Mouse (Mus musculus): Measurements from ENCODE around the gene Lsm14b.

Lsm14b gene

GRCm38 (mm10) chr2:180013686-180014085 lies 11.1 kb upstream of the Lsm14b start:
- intact Hi-C loops (cut with DNase I): no loop called here

- intact Hi-C loops (cut with DNase I): no loop called here
Observed at GRCm38 (mm10) chr2:180017632-180018031, 7.2 kb upstream of the Lsm14b start.

GRCm38 (mm10) chr2:180018573-180018972 lies 6.2 kb upstream of the Lsm14b start:
- intact Hi-C loops (cut with DNase I): no loop called here

GRCm38 (mm10) chr2:180020091-180020661 lies 4.6 kb upstream of the Lsm14b start:
- intact Hi-C loops (cut with DNase I): no loop called here

- intact Hi-C loops (cut with DNase I): no loop called here
Observed at GRCm38 (mm10) chr2:180020919-180021318, 3.9 kb upstream of the Lsm14b start.

GRCm38 (mm10) chr2:180022751-180023150 lies 2.0 kb upstream of the Lsm14b start:
- intact Hi-C loops (cut with DNase I): no loop called here

GRCm38 (mm10) chr2:180025135-180025860 lies 511 bp downstream of the Lsm14b start:
- intact Hi-C loops (cut with DNase I): loop anchor here (2.0 kb wide), 1 partner anchor 48 kb away; the partner anchor contains the start of gene Taf4

- intact Hi-C loops (cut with DNase I): loop anchor here (2.0 kb wide), 1 partner anchor 49 kb away; the partner anchor contains the start of gene Taf4
Observed at GRCm38 (mm10) chr2:180025861-180026200, 1.0 kb downstream of the Lsm14b start.

GRCm38 (mm10) chr2:180027768-180028167 lies 3.0 kb downstream of the Lsm14b start:
- intact Hi-C loops (cut with DNase I): no loop called here

GRCm38 (mm10) chr2:180031270-180031669 lies 6.5 kb downstream of the Lsm14b start:
- intact Hi-C loops (cut with DNase I): no loop called here

- intact Hi-C loops (cut with DNase I): no loop called here
Observed at GRCm38 (mm10) chr2:180032925-180033324, 8.1 kb downstream of the Lsm14b start.

GRCm38 (mm10) chr2:180033956-180034355 lies 9.2 kb downstream of the Lsm14b start:
- intact Hi-C loops (cut with DNase I): no loop called here

- intact Hi-C loops (cut with DNase I): no loop called here
Observed at GRCm38 (mm10) chr2:180034753-180035152, 10.0 kb downstream of the Lsm14b start.

- intact Hi-C loops (cut with DNase I): loop anchor here (5.0 kb wide), 1 partner anchor 63 kb away; the partner anchor contains the start of gene Taf4
Observed at GRCm38 (mm10) chr2:180040406-180040805, 15.6 kb downstream of the Lsm14b start.

- intact Hi-C loops (cut with DNase I): loop anchor here (5.0 kb wide), 1 partner anchor 64 kb away; the partner anchor contains the start of gene Taf4
Observed at GRCm38 (mm10) chr2:180041577-180042255, 16.9 kb downstream of the Lsm14b start.

GRCm38 (mm10) chr2:180042256-180042857 lies 17.6 kb downstream of the Lsm14b start, which contains the start of the genes Psma7 and Ss18l1:
Gene Psma7 (minus strand): TSS chr2:180042433.
Gene Ss18l1 (plus strand): TSS chr2:180042509.
- intact Hi-C loops (cut with DNase I): loop anchor here (5.0 kb wide), 1 partner anchor 65 kb away; the partner anchor contains the start of gene Taf4

- intact Hi-C loops (cut with DNase I): loop anchor here (5.0 kb wide), 1 partner anchor 66 kb away; the partner anchor contains the start of gene Taf4
Observed at GRCm38 (mm10) chr2:180042858-180043515, 18.2 kb downstream of the Lsm14b start.

GRCm38 (mm10) chr2:180045283-180045682 lies 20.5 kb downstream of the Lsm14b start:
- intact Hi-C loops (cut with DNase I): loop anchor here (2.0 kb wide), 1 partner anchor 128 kb away; no protein-coding TSS in a partner anchor

- intact Hi-C loops (cut with DNase I): no loop called here
Observed at GRCm38 (mm10) chr2:180047580-180047979, 22.8 kb downstream of the Lsm14b start.

GRCm38 (mm10) chr2:180047980-180048635 lies 23.3 kb downstream of the Lsm14b start:
- intact Hi-C loops (cut with DNase I): no loop called here
